Mouse (Mus musculus) brain, embryonic 14.5 days (tissue): ENCODE measurements around the gene Exoc4. TPM values are rescaled to one million over a fixed set of nuclear protein-coding genes. Genes with fewer than 3 reads are reported as not detected.

Experiments used
- DNase-seq: peaks from one replicate; pipeline ENCODE4 v3.0.0-alpha.2; 2011; ENCODE audit warnings: low read depth
- CTCF ChIP-seq: fragments of 200-500 bp; IDR thresholded peaks from 2 replicates; pipeline ENCODE4 v1.5.1; 2012; ENCODE audit warnings: inconsistent platforms, mild to moderate bottlenecking, moderate library complexity, borderline replicate concordance; ENCODE audit not compliant: insufficient read depth, insufficient read length; ENCODE audit errors: extremely low read depth
- POLR2A ChIP-seq: fragments of 200-500 bp; IDR thresholded peaks from 2 replicates; pipeline ENCODE4 v1.6.1; 2012; ENCODE audit warnings: mild to moderate bottlenecking, inconsistent platforms, borderline replicate concordance; ENCODE audit not compliant: poor library complexity, insufficient read depth, insufficient read length, severe bottlenecking; ENCODE audit errors: extremely low read depth
- polyA plus RNA-seq: library from polyadenylated mRNA; depleted of rRNA; stranded (reverse); fragments of >200 nt; gene quantifications from 2 replicates; pipeline ENCODE4 v1.2.3, GENCODE M21; 2012

Gene Exoc4
- polyA plus RNA-seq, 1 experiment: 31.5 TPM

DNA sequence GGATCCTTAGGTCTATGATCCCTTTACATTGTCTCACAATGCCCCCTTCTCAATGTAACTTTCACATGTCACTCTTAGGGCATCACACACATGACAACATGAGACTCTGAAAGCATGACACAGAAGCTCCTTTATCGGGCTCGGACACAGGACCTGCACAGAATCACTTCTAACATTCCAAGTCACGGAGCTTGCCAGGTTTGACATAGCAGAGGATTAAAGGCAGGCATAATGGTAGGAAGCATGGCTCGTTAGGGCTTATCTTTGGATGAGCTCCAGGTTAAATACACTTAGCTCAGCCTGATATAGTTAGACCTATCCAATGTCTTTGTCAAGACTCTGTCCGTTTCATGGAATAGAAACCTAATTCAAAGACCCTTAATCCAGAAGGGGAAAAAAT is 690.3 kb downstream of the Exoc4 start:
- TF ChIP-seq CTCF (no peak), POLR2A (no peak)
- DNase-seq: peak; percentile 29

DNA sequence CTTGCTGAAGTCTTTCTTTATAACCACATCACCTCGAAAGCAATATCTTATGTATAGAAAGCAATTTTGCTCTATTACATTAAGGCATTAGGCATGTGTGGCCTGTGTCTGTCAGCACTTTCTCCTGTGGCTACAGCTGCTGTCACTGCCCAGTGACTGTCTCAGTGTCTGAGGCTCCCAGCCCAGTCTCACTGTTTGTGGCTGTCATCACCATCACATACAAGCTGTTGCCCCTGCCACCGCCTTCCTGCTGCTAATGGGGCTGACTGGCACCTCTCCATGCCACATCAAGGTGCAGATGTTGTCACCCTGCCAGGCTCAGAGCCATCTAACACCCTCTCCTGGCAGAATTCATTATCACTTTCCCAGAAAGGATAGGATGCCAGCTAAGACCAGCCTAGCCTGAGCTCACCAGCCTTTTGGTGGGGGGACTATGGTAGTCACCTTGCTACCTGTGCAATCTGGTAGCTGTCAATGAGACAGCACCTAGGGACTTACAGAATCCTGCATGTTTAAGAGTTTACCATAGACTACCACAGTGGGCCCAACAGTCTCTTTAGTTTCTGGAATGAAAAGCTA is 698.1 kb downstream of the Exoc4 start:
- DNase-seq: peak; percentile 93
- no peak for TF ChIP-seq CTCF

DNA sequence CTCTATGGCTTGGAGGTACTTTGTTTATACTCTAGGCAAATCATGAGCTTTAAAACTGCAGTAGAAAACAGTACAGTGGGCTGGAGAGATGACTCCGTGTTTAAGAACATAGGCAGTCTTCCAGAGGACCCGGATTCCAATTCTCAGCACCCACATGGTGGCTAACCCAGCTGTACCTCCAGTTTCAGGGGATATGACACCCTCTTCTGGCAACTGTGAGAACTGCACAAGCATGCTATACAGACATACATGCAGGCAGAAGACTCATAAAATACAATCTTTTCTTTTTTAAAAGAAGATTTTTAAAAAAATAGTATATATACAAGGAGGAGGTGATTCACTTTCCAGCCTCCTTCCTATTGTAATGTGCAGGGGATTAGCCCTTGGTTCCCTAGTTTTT is 701.2 kb downstream of the Exoc4 start:
- DNase-seq: no peak
- TF ChIP-seq POLR2A: no peak
- TF ChIP-seq CTCF: peak; percentile 10; the same call in 1 of the 2 replicates

DNA sequence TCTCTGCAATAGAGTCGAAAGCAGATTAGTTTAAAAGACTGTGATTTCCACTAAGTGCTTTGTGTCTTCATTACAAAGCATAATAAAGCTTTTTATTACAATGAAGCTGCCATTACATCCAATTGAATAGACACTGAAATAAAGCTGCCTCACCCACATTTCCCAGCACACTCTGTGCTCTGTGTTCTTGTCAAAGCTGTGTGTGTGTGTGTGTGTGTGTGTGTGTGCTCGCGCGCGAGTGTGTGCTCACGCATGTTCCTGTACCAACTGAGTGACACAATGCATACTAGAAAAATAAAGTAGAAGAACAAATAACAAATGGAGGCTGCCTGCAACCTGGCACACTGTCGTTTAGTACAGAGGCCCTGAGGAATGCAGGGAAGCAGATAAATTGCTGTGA is 706.6 kb downstream of the Exoc4 start:
- peak; percentile 66 for DNase-seq
- no peak for TF ChIP-seq POLR2A
- TF ChIP-seq CTCF: no peak

DNA sequence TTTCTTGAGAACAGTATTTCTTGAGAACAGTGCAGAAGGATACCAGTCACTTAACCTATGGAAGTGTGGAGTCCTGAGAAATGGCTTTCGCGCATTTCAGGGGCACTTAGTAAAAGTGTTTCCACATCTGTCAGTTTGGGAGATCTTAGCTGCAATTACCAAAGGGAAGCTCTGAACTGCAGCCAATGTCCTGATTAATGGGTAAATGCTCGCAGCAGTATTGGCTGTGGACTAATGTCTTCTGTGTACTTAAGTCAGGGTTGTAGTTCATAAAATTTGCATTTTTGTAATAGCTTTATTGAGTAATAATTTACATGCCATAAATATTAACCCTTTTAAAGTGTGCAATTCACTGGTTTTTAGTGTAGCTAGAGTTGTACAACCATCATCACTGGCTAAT is 709.4 kb downstream of the Exoc4 start:
- DNase-seq: peak; percentile 84
- TF ChIP-seq POLR2A: no peak
- TF ChIP-seq CTCF: no peak

DNA sequence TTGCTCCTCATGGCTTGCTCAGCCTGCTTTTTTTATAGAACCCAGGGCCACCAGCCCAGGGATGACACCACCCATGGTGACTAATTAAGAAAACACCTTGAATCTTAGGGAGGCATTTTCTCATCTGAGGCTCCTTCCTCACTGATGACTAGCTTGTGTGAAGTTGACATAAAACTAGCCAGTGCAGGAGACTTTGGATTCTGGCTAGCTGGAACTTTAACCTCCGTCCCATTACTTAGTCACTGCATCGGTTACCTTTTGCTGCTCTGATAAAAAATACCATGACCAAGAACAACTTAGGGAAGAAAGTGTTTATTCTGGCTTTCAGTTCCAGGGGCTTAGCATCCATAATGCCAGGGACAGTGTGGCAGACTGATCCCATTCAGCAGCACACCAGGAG is 711.9 kb downstream of the Exoc4 start:
- DNase-seq: no peak
- TF ChIP-seq CTCF (no peak), POLR2A (no peak)

DNA sequence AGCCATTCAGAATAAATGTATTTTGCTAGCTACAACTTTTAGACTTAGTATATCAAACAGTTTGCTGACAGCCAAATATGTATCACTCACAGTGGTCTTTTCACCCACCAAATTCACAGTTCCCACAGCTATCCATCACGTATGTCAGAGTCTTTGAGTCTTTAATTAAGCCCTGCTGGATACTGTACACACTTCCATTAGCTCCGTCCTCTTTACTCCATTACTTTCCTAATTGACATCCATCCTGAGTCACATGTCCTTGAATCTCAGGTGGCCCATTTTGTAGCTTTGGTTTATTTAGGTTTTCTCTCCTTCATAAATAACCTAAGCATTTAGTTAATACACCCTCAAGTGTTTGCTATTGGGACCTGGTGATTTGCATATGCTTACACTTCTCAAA is 714.2 kb downstream of the Exoc4 start:
- DNase-seq: peak; percentile 56
- TF ChIP-seq POLR2A: no peak

DNA sequence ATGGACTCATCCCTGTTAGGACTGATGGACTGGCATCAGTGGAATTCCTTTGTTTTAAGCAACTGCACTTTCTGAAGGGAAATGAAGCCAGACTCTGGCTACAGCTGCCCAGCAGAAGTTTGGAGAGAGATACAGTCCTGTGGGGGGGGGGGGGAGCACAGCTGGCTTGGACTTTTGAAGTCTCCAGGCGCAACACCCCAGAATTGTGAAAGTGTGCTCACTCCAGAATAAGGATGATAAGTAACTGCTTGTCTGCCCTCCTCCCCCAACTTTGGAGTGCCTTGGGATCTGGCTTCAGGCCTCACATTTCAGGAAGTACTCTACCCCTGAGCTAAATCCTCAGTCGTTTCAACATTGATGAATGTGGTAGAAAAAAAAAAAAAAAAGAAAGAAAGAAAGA is 716.7 kb downstream of the Exoc4 start:
- TF ChIP-seq POLR2A: no peak
- no peak for TF ChIP-seq CTCF

DNA sequence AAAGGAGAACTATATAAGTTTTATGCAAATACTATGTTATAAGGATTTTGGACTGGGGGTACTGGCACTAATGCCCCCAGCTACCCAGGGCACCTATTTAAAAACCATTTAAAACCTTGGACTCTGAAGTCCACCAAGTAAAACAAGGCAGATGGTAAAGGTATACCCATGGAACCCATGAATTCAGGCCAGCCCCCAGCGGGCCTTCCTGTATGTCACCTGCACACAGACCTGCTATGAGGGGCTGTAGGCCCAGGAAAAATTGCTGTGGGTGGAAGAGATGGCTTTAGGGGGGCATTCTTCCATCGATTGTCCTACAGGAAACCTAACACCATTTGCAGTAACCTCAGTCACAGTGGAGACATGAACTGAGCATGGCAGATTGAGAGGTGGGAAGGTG is 719.9 kb downstream of the Exoc4 start:
- DNase-seq: no peak
- no peak for TF ChIP-seq POLR2A
- no peak for TF ChIP-seq CTCF

More for the DNA sequence above, 716.7 kb downstream of the Exoc4 start:
- no peak for DNase-seq

DNA sequence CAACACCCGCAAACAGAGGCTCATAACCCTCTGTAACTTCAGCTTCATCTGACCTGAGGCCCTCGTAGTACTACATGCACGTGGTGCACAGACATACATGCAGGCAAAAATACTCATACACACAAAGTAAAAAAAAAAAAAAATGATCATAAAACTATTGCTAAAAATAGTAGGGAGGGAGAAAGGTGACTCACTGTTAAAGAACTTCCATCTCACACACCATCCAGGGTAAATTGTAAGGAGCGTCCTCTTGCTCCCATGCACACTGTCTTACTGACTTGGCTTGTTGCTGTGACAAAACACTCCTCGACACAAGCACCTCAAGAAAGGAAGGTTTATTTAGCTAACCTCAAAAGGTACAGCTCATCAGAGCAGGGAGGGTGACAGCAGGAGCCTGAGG is 723.9 kb downstream of the Exoc4 start:
- TF ChIP-seq POLR2A (no peak), CTCF (no peak)
- no peak for DNase-seq

DNA sequence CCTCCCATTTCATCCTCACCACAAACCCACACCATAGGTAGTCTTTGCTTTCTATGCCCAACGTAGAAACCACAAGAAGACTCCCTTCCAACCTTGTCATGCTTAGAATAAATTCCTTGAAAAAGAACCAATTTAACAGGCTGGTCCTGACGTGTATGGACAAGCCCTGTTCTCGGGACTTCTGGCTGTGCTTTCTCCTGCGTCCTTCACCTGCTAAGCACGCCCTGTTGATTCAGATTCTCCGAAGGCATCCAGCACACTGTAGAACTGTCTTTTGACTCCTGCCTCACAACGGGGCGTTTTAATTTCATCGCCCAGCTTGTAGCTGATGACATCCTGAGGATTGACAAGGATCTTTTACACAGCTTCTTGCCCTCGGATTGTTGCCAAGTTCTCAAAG is 727.7 kb downstream of the Exoc4 start:
- TF ChIP-seq POLR2A (no peak), CTCF (no peak)
- DNase-seq: no peak

DNA sequence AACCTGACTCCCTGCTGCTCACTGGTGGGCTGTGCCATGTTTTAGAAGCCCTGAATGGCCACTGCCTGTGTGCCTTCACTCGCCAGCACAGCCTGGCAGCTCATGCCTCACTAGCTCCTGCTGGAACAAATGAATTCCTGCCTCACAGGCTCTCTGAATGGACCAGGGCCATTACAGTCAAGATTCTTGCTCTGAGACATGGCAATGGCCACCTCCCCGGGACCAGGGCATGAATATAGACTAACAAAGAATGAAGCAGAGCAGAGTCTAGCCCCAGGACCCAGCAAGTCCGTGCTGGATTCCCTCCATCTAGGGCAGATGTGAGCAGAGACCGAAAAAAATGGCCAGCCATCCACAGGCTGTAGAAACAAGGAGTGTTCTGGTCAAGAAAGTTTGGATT is 728.6 kb downstream of the Exoc4 start:
- peak; percentile 71 for DNase-seq
- no peak for TF ChIP-seq POLR2A
- TF ChIP-seq CTCF: no peak

DNA sequence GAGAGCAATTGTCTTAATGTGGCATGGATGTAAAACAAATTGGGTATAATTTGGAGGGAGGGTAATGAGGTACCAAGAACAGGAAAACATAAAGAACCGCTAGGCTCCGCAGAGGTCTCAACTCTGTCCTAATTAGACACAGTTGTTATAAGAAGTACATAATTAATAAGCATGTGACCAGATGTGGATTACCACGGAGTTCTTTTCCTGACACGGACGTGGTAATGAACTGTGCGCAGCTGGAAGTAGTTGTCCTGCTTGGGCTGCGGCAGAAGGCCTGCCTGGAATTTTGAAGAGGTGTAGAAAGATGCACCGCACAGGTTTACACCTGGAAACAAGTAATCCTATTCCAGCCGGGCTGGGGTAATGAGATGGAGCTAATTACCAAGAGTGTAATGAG is 729.0 kb downstream of the Exoc4 start:
- peak; percentile 43 for DNase-seq
- no peak for TF ChIP-seq CTCF
- no peak for TF ChIP-seq POLR2A
